Mouse (Mus musculus) mouse embryonic stem cell (cell line): ENCODE data around the gene Esrp2.

Experiments used
- in situ Hi-C, 2 experiments: fragments of 300-500 bp; cut with MboI; formaldehyde crosslinking; loops; 1 replicate in 1 of 2; 3 replicates in 1 of 2; pipeline ENCODE4 v1.14.3; 2019 to 2020; ENCODE audit warnings: low sequenced_read_pairs in 2 of 2, low pct_unique_long_range_greater_than_20kb in 1 of 2, mixed read lengths in 1 of 2; ENCODE audit not compliant: unreplicated experiment in 1 of 2

The Esrp2 gene

GRCm38 (mm10) chr8:106129997-106130396 lies 6.8 kb downstream of the Esrp2 start:
- in situ Hi-C loops: no loop called here

- in situ Hi-C loops: no loop called here
These were observed 7.4 kb downstream of the Esrp2 start for GRCm38 (mm10) chr8:106129232-106129930.

- in situ Hi-C loops: no loop called here
These were observed 8.8 kb downstream of the Esrp2 start for GRCm38 (mm10) chr8:106127882-106128410.

DNA sequence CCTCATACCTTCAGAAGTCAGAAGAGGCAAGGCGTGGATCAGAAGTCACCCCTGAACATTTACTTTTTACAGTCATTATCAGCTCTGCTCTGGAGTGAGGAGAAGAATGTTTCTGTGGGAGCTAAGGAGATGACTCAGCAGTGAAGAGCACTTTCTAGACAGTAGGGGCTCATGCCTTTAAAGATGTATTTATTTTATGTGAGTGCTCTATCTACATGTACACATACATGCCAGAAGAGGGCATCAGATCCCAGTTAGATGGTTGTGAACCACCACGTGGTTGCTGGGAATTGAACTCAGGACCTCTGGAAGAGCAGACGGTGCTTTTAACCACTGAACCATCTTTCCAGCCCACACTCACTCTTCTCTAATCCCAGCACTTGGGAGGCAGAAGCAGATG lies 9.7 kb downstream of the Esrp2 start:
- in situ Hi-C loops: no loop called here

GRCm38 (mm10) chr8:106126055-106126454 lies 10.7 kb downstream of the Esrp2 start:
- in situ Hi-C loops: no loop called here

DNA sequence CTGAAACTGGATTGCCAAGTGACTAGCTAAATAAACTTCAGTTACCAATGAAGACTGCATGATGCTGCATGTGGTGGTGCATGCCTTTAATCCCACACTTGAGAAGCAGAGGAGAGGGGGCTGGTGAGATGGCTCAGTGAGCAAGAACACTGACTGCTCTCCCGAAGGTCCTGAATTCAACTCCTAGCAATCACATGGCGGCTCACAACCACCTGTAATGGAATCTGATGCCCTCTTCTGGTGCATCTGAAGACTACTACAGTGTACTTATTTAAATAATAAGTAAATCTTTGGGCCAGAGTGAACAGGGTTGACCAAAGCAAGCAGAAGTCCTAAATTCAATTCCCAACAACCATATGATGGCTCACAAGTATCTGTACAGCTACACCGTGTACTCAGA lies 13.3 kb downstream of the Esrp2 start:
- in situ Hi-C loops: no loop called here

DNA sequence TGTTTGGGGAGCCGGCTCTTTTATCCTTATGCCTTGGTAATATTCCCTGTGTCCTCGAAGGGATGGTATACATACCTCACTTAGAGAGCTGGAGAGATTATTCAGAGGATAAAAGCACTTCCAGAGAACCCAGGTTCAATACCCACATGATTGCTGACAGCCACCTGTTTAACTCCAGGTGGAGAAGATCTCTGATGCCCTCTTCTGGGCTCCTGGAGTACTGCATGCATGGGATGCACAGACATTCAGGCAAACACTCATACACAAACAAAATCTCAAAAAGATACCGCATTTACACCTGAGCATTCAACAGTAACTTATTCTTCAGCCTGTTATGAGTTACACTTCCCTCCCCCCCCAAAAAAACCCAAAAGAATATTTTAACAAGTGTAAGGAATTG lies 20.9 kb downstream of the Esrp2 start:
- in situ Hi-C loops: no loop called here

- in situ Hi-C loops: no loop called here
These were observed 24.3 kb downstream of the Esrp2 start for GRCm38 (mm10) chr8:106112514-106112913.

DNA sequence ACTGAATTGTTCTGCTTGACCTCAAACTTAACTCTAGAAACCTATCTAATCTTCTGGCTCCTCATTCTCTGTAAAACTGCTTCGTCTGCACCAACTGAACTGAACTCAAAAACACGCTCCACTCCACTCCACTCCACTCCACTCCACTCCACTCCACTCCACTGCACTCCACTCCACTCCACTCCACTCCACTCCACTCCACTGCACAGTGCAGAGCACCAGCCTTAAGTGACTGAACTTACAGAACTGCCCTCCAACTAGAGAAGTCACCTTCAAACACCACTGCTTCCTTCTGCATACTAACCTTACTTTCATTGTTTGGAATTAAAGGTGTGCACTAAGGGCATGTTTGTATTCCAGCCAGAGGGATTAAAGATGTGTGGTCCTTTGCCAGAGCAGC lies 24.7 kb downstream of the Esrp2 start:
- in situ Hi-C loops: no loop called here

GRCm38 (mm10) chr8:106108729-106109128 lies 28.0 kb downstream of the Esrp2 start:
- in situ Hi-C loops: no loop called here

GRCm38 (mm10) chr8:106108080-106108479 lies 28.7 kb downstream of the Esrp2 start:
- in situ Hi-C loops: no loop called here

DNA sequence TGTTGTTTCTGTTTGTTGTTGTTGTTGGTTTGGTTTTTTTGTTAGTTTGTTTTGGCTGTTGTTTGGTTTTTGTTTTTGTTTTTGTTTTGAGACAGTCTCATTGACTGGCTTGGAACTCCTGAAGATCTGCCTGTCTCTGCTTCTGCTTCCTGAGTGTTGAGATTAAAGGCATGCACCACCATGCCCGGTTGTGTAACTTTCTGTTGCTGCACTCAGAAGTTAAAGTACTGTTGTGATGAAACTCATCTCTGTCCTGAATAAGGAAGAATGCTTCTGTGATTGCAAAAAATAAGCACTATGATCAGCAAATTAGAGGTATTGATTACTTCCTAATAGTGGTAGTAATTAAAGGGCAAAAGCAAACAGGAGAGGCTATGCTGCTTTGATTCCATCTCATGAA lies 30.6 kb downstream of the Esrp2 start:
- in situ Hi-C loops: no loop called here

DNA sequence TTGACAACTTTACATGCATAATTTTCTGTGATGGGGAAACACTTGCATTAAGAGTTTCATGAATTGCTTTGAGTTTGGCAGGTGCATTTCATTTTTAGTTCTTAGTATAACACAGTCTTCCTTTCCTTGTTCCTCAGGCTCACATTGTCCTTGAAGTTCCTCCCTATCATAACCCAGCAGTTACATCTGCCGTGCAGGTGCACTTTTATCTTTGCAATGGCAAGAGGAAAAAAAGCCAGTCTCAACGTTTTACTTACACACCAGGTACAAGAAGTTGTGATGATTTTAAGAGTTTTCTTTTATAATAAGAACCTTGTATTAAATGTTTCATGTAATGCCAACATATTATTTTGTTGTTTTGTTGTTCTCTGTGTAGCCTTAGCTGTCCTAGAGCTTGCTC lies 32.9 kb downstream of the Esrp2 start:
- in situ Hi-C loops: no loop called here

DNA sequence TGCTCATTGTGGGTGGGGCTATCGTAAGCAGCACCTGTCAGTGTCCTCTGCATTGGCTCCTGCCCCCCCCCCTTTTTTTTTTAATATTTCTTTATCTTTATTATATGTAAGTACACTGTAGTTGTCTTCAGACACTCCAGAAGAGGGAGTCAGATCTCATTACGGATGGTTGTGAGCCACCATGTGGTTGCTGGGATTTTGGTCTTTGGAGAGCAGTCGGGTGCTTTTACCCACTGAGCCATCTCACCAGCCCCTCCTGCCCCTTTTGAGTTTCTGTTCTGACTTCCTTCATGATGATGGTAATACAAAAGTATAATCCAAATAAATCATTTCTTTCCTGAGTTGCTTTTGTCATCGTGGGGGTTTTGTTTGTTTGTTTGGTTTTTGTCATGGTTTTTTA lies 34.5 kb downstream of the Esrp2 start:
- in situ Hi-C loops: no loop called here
